Mouse (Mus musculus): ENCODE data around the gene 3110040N11Rik.
"Not testable (repeated sequence)": the region's sequence is repeated elsewhere in the genome, so short reads cannot be mapped to it uniquely, and the experiment has no call there.

3110040N11Rik gene

GRCm38 (mm10) chr7:81789095-81789757 lies at the start of gene 3110040N11Rik:
TSS of gene 3110040N11Rik (minus strand) at chr7:81789478.
- peak; percentile 97 for DNase-seq (ENCODE audit: low read depth, low spot score)

- DNase-seq (ENCODE audit: low read depth, low spot score), result not testable (repeated sequence)
Measured at GRCm38 (mm10) chr7:81837771-81838170, 48.5 kb upstream of the 3110040N11Rik start.

GRCm38 (mm10) chr7:81835430-81835829 lies 46.2 kb upstream of the 3110040N11Rik start:
- no peak for DNase-seq (ENCODE audit: low read depth, low spot score)

DNA sequence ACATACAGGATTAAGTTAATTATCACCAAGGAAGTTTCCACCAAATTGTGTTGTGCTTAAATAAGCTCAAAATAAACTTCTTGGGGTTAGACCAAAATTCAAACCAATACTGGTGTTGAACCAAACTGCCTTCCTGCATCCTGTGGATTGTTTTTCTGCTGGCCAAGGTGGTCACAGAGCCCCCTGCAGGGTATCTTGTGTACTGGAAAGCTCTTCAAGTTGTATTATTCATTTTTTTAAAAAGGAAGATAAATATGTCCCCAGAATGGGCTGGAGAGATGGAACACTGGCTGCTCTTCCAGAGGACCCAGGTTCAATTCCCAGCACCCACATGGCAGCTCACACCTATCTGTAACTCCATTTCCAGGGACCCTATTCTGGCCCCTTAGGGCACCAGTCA lies 45.6 kb upstream of the 3110040N11Rik start:
- DNase-seq (ENCODE audit: low read depth, low spot score), result peak; percentile 23

GRCm38 (mm10) chr7:81829379-81829894 lies 40.2 kb upstream of the 3110040N11Rik start, which contains the start of gene Btbd1:
TSS of gene Btbd1 (minus strand) at chr7:81829431.
- peak; percentile 83 for DNase-seq (ENCODE audit: low read depth, low spot score)

GRCm38 (mm10) chr7:81828681-81829378 lies 39.6 kb upstream of the 3110040N11Rik start:
- peak; percentile 64 for DNase-seq (ENCODE audit: low read depth, low spot score)

GRCm38 (mm10) chr7:81827806-81828667 lies 38.8 kb upstream of the 3110040N11Rik start:
- DNase-seq (ENCODE audit: low read depth, low spot score), result peak; percentile 77

DNA sequence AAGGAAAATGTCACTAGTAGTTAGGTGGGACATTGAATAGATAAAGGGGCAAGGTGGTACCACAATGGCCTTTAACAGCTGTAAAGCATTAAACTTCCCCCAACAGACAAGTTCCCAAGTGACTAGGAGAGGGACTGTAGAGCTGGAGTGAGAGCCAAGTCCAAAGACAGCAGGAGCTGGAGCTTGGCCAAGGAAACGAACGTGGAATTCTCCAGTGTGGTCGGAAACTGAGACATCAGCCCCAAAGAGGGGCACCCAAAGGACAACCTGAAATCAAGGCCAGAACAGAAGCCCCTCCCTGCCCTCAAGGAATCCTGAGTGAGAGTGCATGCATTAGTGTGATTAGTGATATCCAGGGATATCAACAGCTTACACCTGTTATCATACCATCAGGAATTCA lies 36.1 kb upstream of the 3110040N11Rik start:
- no peak for DNase-seq (ENCODE audit: low read depth, low spot score)

DNA sequence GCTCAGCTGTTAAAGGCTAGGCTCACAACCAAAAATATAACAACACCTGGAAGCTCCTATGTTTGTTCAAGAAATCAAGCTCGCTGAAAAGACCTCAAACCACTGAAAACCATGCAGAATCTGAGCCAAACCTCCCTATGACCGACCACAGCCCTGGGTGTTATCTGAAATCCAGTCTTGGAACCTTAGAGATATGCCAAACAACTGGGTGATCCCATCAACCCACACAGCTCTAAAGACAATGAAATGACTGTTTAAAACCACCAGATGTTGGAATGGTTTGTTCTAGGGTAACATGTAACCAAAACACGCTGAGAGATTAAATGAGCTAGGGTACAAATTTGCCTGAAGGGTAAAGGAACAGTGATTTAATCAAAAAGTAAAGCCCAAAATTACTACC lies 35.6 kb upstream of the 3110040N11Rik start:
- no peak for DNase-seq (ENCODE audit: low read depth, low spot score)

GRCm38 (mm10) chr7:81806067-81806466 lies 16.8 kb upstream of the 3110040N11Rik start:
- DNase-seq (ENCODE audit: low read depth, low spot score), result no peak

- DNase-seq (ENCODE audit: low read depth, low spot score), result peak; percentile 63
Measured at GRCm38 (mm10) chr7:81788536-81788935, 742 bp downstream of the 3110040N11Rik start.

DNA sequence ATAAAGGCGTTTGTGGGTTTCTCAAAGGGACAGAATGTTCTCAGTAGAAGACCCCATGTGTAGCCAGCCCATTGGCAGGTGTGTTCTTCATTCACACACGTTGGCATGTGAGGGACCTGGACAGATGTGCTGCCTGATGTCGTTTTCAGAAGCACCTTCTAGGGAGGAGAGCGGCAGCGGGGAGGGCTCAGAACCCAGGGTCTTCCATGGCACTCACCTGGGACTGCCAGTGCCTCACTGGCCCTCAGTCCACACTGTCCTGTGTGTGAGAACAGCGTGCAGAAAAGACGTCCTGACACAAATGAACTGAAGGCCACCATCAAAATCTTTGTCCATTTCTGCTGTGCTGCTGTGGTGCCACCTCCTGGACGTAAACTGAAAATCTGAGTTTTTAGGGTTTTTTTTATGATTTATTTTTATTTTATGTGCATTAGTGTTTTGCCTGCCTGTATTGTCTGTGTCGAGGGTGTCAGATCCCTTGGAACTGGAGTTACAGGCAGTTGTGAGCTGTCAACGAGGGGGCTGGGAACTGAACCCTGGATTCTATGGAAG lies 11.5 kb downstream of the 3110040N11Rik start:
- DNase-seq (ENCODE audit: low read depth, low spot score), result peak; percentile 17

- no peak for DNase-seq (ENCODE audit: low read depth, low spot score)
Measured at GRCm38 (mm10) chr7:81775325-81775724, 14.0 kb downstream of the 3110040N11Rik start.

- no peak for DNase-seq (ENCODE audit: low read depth, low spot score)
Measured at GRCm38 (mm10) chr7:81772786-81773539, 16.3 kb downstream of the 3110040N11Rik start.

DNA sequence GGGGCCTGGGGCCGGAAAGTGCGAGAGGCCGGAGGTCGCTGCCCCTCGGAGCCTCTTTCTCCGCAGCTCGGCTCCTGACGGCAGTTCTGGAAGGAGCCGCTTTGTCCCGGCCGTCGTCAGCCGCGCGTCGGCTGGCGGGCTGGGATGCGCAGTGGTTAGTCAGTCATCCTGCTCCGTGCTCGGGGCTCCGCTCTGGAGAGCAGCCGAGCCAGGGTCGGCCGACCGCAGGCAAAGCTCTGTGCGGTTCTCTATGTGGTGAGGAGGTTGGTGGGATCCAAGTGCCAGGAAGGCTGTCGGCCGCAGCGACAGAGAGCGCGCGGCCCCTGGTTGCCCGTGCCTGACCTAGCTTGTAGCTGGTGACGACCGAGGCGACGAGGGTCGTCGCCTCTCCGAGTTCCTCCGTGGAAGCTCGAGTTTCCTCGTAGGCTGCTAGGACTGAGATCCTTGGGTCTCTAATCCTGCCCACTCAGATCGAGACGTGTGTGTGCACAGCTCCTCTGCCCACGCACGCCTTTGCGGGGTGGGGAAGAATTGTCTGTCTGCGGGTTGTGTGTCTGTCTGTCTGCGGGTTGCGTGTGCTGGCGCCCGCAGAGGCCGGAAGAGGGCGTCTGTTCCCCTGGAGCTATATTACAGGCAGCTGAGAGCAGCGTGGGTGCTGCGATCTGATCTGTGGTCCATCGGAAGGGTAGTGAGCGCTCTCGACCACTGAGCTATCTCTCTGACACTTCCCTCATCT lies 26.0 kb downstream of the 3110040N11Rik start:
- peak; percentile 65 for DNase-seq (ENCODE audit: low read depth, low spot score)

- DNase-seq (ENCODE audit: low read depth, low spot score), result peak; percentile 95
Measured at GRCm38 (mm10) chr7:81762180-81763109, 26.8 kb downstream of the 3110040N11Rik start, which contains the start of gene Ramac. TSS of gene Ramac (plus strand) at chr7:81762925.

- DNase-seq (ENCODE audit: low read depth, low spot score), result no peak
Measured at GRCm38 (mm10) chr7:81747956-81748355, 41.3 kb downstream of the 3110040N11Rik start.

GRCm38 (mm10) chr7:81744145-81744544 lies 45.1 kb downstream of the 3110040N11Rik start:
- peak; percentile 35 for DNase-seq (ENCODE audit: low read depth, low spot score)

DNA sequence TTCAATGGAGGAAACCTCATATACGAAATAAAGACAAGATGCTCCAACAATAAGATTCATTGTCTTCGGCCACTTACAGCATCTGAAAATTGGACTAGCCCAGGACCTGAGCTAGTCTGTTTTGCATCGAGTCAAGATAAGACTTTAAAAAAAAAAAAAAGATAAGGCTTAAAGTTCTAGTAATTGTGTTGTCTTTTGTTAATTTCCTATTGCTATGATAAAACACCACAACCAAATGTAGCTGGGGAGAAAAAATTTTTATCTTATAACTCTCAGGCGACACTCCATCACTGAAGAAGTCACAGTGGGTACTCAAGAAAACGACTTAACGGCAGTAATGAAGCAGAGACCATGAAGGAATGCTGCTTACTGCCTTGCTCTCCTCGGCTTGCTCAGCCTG lies 49.3 kb downstream of the 3110040N11Rik start:
- DNase-seq (ENCODE audit: low read depth, low spot score), result no peak
